9 mouse cellular contexts compared by ENCODE assay signal in the genomic region with DNA sequence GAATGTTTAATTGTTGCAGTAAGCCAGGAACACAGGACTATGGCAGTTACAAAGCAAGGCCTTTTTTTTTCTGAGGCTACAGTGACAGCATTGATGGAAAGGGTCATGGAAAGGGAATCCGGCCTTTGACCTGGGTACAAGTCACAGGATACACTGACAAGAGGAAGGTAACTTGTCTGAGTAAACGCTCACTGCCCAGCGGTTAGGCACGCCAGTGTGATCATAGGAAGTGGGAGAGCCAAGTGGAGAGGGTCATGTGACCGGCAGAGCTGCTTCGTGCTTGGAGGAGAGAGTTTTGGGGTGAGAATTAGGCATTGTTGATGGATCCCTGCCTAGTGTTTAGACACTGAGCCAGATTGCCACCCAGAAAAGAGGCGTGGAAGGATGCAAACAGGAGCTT.
"Had no signal": no experiment of that assay in that cellular context is flagged by ENCODE, and none has a peak within 500 bp of the region (broad histone marks: within the 10 kb centered on the region; RNA-seq: fewer than 3 reads in every experiment).

No protein-coding gene starts in this region.

- H3K4me1 ChIP-seq: midbrain, embryonic 13.5 days had no signal

- H3K36me3 ChIP-seq: midbrain, embryonic 13.5 days; neural tube, embryonic 15.5 days had no signal

- H3K4me2 ChIP-seq: midbrain, embryonic 13.5 days; neural tube, embryonic 15.5 days had no signal

- DNase-seq: kidney, adult 11 months; kidney, postnatal 10 days; lung, adult 2 months; right cerebral cortex, adult 18-20 months; right cerebral cortex, postnatal 25 days; thymus, postnatal 36 days had no signal

- H3K27ac ChIP-seq: liver, embryonic 14.5 days; midbrain, embryonic 13.5 days; neural tube, embryonic 15.5 days had no signal

- H3K9me3 ChIP-seq: midbrain, embryonic 13.5 days; neural tube, embryonic 15.5 days had no signal

- ATAC-seq: midbrain, embryonic 13.5 days had no signal

- H3K4me3 ChIP-seq: midbrain, embryonic 13.5 days; neural tube, embryonic 15.5 days had no signal

- H3K9ac ChIP-seq: liver, embryonic 14.5 days; midbrain, embryonic 13.5 days; neural tube, embryonic 15.5 days had no signal

- H3K27me3 ChIP-seq: midbrain, embryonic 13.5 days; neural tube, embryonic 15.5 days had no signal
